Mouse (Mus musculus) right cerebral cortex, postnatal 25 days (tissue): Measurements from ENCODE around the gene Epb41l1.

Experiments used
- DNase-seq: peaks from one replicate; pipeline ENCODE4 v3.0.0; 2022

Epb41l1 gene

DNA sequence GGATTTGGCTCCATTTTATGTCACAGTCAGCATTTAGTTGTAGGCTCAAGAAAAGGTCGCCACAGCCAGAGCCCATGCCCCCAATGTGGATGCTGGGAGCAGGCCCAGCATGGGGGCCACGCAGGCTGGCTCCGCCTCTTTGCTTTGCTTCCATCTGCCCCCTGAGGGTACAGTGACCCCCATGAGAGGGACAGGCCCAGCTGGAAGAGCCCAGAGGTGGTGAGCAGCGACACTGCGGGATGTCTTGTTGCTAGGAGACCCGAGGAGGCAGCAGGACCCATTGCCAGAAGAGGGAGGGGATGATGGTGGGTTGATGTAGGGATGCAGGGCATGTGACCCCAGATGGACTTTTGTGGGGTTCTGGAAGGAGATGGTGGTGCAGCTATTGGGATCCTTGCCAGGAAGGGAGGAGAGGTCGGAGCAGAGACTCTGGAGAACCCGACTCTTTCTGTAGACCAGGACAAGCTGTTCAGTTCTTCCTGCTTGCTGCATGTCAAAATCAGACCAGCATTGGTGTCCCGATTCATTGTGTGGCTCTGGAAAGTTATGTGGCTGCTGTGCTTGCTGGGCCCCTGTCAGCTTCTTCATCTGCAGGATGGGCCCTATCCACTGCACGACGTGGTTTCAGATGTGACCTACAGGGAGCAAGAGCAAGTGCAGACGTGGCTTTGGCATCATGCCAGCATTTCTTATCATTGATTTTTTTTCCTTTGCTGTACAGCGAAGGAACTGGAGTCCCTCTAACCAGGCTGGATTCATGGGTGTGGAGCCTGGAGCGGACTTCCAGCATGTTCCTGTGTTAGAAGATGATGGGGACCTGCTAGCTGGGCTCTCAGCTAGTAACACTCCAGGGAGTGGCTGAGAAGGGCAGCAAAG, 41.7 kb downstream of the Epb41l1 start:
- no peak for DNase-seq

DNA sequence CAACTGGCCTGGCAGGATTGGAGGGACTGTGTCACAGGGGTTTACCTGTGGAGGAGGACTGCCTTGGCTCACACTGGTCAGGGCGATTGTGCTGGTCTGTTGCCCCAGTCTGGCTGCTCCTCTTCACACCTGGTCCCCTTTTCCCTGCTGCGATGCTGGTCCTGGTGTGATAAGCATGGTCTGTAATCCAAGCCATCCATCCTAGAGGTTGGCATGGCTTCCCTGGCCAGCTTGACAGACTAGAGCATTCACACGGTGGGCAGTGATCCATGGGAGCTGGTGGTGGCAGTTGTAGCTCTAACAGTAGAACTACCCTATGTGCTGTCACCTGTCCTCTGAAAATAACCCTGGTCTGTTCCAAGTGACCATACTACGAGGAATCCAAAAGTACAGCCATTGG, 43.7 kb downstream of the Epb41l1 start:
- no peak for DNase-seq

DNA sequence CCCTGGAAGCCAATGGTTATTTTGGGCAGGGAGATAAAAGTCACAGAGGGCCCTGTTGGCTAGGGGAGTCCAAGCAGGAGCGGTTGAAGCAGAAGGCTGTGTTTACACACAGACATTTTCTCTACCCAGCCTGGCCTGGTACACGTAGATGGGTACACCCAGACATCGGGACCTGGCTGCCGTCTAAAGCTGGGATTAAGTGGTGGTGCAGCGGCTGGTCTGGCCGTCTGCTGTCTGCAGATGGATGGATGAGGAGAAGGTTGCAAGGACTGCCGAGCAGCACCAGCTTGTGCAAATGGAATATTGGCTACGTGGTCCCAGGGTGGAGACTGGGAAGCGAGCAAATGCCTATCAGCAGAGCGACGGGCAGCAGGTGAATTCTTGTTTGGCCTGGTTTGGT, 46.8 kb downstream of the Epb41l1 start:
- DNase-seq, result no peak

DNA sequence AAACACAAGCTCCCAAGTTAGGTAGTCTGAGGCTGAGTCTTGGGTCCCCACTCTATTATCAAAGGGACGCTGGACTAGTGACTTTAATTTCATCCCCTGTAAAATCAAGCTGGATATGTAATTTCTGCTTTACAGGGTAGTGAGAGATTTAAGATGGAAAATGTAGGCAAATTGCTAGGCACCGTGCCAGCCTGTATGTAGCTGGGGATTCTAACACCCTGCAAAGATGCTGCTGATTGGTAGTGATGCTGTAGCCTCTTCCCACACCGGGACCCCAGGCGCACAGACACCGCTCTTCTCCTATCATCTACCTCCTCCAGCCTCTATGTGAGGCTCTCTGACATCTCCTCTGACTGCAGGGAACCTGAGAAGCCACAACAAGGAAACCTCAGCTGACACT, 48.2 kb downstream of the Epb41l1 start:
- DNase-seq, result no peak

DNA sequence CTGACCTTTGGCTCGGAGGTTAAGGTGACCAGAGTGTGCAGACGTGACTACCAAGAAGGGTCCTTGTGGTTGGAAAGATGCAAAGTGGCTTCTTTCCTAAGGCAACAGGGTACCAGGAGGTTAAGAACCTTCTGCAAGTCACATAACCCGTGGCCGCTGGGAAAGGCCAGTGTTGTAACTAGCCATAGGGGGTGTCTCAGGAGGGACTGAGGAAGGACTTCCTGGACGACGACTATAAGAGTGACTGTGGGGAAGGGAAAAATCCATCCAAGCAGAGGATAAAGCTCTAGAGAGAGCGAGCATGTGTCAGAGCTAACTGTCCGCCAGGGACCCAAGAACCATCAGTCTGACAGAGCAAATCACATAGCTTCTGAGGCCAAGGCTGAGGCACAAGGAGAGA, 48.8 kb downstream of the Epb41l1 start:
- no peak for DNase-seq

DNA sequence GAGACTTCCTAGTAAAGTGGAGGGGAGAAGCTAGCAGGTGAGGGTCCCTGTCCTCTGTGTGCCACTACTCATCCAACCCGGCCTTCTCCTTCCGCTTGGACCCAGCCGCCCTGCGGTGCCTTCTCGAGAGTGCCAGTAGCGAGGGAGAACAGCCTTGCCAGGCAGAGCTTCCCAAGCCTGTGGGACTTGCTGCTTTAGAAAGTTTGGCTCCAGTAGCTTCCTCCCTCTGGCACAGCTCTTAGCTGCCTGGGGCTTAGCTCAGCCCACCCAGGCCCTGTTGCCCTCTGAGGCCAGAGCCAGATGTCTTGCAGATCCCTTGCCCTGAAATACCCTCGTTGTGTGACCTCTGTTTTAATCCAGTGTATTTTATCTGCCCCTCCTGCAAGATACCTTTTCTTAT, 50.2 kb downstream of the Epb41l1 start:
- DNase-seq, result no peak

DNA sequence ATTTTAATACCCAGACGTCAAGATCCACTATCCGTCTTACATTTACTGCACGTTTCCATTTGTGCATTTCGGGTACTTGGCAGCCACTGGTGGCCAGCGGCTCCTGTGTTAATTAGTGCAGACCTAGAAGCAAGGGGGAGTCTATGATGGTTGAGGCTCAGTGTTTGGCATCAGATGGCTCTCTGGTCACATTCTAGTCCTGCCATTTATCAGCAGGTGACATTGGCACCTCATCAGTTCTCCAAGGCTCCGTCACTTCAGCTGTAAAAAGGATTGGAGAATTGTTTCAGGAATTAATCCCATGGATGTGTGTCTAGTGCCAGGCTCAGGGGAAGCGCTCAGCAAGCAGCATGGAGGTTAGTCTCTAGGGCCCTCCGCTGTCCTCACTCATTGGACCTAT, 51.6 kb downstream of the Epb41l1 start:
- DNase-seq, result no peak

DNA sequence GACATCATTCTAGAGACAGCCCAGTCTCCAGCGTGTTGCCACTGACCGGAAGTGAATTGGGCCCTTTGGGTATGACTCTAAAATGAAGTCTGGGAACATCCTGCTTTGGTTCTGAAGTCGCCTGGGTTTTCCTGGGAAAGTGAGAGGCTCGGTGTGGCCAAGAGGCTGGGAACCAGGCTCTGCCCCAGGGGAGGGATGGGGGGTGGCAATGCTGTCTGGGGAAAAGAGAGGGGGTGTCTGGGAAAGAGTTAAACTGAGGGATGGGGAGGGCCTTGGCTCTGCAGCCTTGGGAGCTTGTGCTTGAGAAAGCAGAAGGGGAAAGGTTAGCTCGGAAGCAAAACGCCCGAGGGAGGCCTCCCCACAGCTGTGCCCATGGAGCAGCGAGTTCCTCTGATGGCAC, 53.0 kb downstream of the Epb41l1 start:
- DNase-seq, result no peak

DNA sequence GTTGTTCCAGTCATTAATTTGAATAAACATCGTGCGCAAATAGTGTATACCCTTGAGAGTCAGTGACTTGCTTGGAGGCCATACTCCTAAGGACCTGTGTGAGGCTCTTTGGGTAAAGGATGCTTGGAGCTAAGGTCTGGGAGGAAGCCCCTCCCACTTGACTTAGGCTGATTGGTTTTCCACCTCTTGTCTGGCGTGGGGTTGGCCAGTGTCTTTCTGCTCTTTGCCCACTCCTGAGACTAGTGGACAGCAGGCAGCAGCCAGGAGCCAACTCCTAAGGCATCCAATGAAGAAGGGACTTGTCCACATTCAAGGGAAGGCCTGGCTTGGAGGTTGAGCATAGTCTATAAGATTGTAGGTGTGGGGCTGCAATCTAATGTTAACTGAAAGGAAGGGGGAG, 53.4 kb downstream of the Epb41l1 start:
- no peak for DNase-seq

DNA sequence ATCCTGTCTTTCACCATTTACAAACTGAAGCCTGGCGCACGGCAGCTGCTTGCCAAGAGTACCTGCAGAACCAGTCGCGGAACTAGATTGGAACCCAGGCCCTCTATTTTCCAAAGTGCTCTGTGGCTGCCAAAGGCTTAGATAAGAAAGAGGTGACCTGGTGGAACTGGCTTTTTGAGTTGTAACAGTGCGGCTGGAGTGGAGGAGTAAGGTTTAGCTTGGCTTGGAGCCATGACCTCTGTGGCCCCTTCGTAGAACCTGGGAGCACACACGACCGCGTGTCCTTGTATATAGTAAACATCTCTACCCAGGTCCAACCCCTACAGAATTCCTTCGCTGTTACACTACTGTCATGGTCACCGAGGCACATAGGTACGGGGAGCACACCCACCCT, 54.2 kb downstream of the Epb41l1 start:
- no peak for DNase-seq

DNA sequence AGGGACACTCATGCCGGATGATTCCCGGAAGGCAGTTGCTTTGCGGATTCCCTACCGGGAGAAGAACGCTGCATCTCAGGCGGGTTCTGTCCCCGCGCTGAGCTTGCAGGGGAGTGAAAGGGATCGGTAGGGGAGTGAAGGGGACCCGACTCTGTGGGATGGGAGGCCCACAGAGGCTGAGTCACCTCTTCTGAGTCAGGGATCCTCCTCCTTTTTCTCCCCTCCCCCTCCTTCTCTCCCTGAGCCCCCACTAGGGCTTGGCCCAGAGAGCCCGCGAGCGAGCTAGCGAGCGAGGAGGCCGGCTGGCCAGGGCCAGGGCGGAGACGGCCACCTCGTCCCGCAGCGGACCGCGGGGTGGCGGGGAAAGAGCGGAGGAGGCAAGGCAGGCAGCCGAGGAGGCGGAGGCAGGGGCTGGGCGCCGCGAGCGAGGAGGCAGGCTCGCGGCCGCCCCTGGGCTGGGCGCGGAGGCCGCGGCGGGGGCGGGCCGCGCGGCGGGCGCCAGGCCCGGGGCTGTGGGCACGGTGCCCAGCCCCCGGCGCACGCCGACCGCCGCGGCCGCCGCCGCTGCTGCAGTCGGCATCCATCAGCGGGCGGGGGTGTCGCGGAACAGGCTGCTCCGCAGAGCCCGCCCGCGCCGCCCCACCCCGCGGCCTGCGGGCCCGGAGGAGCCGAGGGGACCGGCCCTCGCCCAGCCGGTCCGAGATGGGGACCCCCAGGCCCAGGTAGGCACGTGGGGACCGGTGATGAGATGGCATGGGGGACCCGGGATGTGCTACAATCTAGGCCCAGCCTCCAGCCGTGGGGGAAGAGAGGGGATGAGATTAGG, 54.8 kb downstream of the Epb41l1 start:
- peak; percentile 76 for DNase-seq

DNA sequence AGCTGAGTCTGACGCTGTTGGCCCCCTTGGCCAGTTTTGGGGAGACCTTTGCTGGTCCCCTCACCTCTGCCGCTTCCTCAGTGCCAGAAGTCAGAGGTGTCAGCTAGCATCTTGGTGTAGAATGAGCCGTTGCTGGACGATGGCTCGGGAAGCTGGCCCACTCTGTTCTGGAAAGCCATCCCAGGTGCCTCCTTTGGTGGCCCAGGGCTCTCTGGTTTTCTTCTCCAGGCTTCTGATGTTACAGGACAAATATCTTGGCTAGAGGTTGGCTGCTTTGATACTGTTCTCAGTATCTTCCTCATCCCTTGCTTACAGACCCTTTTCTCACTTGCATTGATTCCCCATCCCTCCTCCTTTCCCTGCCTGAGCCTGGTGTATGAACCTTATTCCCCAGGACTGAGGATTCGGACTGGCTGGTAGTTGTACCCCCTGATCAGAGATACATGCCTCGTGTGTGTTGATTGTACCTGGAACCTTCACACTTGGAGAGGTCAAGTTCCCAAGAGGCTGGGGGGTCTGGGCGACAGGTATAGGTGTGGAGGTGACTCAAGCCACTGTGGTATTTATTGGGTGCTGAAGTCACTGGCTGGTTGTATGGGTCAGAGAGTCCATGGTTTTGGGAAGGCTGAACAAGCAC, 55.5 kb downstream of the Epb41l1 start:
- DNase-seq, result no peak

DNA sequence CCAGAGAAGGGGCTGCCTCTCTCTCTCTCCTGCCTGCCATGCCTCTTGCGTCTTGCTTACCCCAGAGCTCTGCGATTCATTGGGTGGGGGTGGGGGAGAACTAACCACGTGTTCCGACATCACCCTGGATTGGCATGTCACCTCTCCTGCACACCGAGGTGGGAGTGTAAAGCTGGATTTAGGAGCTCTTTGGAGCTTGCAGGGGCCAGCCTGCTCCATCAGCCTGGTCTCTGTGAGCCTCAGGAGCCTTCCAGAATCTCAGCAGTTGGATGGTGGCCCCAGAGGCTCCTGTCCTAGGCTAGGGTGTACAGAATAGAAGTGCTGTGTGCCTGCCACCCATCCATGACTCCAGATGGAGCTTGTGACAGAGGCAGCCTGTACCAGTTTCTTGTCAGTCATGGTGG, 56.0 kb downstream of the Epb41l1 start:
- DNase-seq, result peak; percentile 58

DNA sequence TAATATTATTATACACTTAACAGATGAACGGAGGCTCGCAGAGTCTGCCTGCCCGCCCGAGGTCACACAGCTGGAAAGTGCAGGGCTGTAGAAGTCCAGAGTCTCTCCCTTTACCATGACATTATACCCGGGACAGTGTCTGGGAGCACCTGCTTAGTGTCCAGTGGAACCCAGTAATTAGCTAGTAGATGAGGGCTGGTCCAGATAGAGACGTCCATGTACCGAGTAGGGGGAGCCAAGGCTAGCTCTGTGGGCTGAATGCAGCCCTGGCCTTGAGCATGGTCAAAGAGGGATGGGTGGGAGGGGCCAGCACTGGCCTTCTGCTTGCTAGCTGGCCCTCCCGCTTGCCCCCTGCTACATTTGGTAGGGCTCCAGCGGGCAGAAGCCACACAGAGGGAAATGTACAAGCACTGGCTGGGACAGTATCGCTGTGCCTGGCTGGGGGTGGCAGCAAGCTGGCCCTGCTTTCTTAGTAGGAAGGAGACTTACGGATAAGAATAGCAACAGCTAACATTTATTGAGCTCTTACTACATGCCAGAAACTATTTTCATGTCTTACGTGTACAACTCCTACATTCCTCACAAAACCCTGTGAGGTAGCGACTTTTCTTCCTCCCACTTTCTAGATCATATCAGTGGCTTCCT, 57.5 kb downstream of the Epb41l1 start:
- DNase-seq, result peak; percentile 56

DNA sequence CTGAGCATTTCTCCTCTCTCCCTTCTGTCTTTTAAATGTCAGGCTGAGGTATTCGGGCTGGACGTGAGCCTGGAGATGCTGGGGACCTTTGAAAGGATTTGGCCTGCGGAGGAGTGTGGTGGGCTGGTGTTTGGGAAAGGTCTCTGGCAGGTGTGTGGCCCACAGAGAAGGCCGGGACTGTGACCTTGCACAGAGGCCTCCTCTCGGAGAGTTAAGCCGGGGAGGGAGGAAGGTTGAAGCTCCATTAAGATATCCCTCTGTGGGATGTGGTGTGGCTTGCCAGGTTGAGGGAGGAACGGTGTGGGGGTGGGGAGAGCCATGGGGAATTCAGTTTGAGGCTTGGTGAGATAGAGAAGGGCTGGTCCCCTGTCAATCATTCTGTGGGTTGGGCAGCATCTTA, 59.1 kb downstream of the Epb41l1 start:
- DNase-seq, result no peak

DNA sequence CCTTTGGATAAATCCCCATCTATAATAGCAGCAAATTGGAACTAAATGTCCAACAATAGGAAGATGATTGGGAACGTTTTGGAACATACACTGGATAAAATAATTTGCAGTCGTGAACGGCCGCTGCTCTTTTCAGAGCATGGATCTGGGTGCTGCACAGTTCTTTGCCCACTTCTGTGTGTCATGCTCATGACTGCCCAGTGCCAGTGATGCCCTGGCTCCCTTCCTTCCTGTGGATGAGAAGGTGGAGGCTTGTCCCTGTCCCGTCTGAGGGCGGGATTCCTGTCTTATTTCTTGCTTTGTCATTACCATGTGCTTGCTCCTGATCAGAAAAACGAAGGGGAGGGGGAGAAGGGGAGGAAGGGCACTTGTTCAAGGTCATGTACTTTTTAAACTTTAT, 59.6 kb downstream of the Epb41l1 start:
- no peak for DNase-seq

DNA sequence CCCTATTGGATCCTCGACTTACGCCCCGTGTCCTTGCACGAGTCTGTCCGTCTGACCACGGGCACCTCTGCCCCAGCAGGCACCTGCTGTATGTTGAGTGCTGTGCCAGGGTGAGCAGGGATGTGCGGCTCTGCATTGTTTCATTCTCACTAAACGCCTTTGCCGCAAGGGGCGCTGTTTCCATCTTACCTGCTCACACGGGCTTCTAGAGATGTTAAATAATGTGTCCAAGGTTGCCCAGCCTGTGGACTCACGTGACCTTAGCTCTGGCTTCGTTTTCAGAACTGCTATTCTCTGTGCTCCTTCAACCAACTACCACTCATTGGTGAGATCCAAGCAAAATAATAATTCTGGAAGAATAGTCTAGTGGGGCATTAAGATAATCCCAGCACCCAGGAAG, 61.6 kb downstream of the Epb41l1 start:
- no peak for DNase-seq

DNA sequence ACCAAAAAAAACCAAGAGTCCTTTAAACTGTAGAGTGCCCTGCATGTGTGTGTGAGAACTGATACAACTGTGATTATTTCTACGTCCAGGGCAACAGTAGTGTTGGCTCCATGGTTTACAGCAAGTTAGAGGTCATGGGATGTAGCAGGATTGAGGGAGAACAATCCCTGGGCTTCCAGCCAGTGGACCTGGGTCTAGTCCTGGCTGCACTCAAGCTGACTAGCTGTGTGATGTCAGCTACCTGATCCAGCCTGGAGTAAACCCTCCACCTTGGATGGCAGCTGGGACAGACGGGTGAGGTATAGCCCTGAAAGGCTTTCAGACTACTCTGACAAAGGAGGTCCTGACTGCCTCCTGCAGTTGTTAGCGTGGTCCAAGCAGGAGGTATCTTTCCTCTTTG, 62.1 kb downstream of the Epb41l1 start:
- no peak for DNase-seq

DNA sequence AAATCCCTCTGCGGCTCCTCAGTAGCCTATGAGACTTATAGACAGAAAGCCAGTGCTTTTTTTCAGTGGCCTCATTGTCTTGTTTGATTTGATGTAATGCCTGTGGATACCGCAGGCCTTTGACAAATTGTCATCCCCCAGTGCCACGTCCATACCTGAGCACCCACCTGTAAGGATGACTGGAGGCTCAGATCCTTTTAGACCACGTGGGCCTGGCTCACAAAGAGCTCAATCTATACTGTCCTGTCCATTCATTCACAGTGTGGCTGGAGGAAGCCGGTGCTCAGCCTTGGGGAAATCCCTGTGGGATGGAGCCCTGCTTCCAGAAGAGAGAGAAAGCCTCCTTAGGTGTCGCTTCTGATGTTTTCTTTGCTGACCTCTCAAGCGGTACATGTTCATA, 62.5 kb downstream of the Epb41l1 start:
- DNase-seq, result no peak

DNA sequence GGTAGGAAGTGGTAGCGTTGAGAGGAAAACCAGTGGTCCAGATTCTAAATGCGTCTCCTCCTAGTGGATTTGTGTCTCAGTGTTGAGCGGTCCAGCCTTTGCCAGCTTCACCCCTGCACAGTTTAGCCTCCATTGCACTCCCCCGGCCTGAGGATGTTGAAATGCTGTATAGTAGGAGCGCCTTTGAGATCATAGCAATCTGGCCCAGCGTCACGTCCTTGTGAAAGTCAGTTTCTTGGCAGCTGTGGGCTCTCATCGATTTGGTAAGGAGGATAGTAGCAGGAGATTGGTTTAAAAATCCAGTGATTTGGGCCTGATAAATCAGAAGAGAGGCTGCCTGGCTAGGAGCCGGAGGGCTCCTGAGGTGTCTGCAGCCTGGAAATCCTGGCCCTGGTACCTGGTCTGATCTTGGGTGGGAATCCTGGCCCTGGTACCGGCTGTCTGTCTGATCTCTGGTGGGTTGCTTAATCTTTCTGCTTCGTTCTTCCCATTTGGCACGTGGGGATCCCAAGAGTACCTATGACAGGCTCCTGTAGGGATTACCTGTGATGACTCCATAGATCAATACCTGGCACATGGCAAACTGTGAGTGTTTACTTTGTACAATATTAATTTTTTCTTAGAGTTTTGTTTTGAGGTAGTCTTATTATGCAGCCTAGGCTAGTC, 65.5 kb downstream of the Epb41l1 start:
- DNase-seq, result no peak

DNA sequence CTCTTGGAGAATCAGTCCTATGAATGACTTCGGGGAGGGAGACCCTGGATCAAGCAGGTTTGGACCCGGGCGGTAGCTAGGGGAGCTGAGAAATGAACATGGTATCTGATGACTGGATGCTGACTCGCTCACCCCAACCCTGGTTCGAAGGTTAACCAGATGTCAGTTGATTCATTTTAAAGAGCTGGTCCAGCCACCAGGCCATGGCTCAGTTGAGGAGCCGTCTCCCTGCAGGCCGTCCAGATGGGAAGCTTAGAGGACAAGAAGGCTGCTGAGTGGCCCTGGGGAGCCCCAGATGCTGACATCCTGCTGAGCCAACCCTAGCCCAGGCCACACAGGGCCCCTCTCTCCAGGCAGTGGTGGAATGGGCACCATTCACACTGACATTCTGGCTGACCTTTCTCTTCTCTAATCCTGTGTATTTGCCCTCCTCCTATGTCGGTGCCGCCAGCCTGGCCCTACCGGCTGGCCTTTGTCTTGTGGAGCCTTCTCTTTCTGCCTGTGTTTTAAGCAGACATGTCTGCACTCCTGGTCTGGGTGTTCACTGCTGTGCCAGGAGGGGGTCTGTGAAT, 67.0 kb downstream of the Epb41l1 start:
- DNase-seq, result no peak

DNA sequence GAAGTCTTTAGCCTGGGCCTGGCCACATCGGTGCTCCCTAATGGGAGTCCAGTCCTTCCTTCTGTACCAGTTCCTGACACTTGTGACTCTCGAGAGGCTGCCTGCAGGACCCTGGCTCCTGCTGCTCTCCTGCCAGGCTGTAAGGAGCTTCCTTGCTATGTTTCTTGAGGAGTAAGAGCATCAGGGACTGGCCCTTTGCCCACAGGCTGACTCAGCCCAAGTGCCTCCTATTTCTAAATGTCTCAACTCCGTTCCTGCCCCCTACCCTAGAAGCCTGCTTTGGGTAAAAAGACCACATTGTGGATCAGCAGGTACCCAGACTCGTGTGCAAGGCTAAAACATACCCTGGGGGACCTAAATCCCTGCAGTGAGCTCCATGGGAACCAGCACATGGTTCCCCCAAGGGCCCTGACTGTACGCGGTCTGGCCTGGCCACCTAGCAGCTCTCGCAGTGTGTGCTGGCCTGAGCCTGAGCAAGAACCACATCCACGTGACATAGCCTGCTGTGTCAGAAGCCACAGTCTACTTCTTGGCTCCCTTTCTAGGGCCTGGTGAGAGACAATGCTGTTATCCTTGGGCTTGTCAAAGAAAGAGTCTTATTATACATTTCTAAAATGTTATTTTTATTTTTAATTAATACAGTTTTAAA, 67.6 kb downstream of the Epb41l1 start:
- DNase-seq, result no peak
